Mouse (Mus musculus): ENCODE measurements around the gene Arhgap8.

Gene Arhgap8

GRCm38 (mm10) chr15:84811126-84811525 lies 91.3 kb downstream of the Arhgap8 start:
- no peak for DNase-seq

- no peak for DNase-seq
Observed at GRCm38 (mm10) chr15:84812831-84813357, 93.0 kb downstream of the Arhgap8 start.

GRCm38 (mm10) chr15:84815171-84815570 lies 95.3 kb downstream of the Arhgap8 start:
- DNase-seq: no peak

- no peak for DNase-seq
Observed at GRCm38 (mm10) chr15:84817589-84817988, 97.7 kb downstream of the Arhgap8 start.

GRCm38 (mm10) chr15:84818284-84818683 lies 98.4 kb downstream of the Arhgap8 start:
- no peak for DNase-seq

GRCm38 (mm10) chr15:84820811-84821210 lies 101.0 kb downstream of the Arhgap8 start:
- DNase-seq: no peak
